Mouse (Mus musculus) liver, postnatal 0 days (tissue): ENCODE results near the gene Trmu.
"Not testable (repeated sequence)": the region's sequence is repeated elsewhere in the genome, so short reads cannot be mapped to it uniquely, and the experiment has no call there.

Experiments used
- CTCF ChIP-seq: sonication (generic); IDR thresholded peaks from 2 replicates; pipeline ENCODE4 v1.5.1; 2016; ENCODE audit warnings: antibody characterized with exemption, low read depth
- EP300 ChIP-seq: IDR thresholded peaks from 2 replicates; pipeline ENCODE4 v1.6.1; 2016; ENCODE audit warnings: antibody characterized with exemption, low read depth, mild to moderate bottlenecking

DNA sequence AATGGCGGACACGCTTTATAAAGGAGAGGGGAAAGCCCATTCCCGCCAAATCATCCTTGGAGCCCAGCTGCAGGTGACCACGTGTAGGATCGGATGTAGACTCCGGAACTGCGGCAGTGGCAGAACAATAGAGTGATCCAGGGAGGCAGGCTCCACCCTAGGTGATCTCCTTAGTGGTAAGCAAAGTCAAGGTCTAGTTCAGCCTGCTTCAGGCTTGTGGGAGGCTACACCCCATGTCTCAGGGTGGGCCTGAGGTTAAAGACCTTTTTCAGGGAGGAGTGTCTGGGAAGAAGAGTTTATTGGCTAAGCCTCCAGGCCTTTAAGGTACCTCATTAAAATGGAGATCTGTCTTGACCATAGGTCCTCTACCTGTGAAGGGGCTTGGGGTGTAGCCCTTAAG, 13.2 kb upstream of the Trmu start:
- not testable (repeated sequence) for TF ChIP-seq CTCF, EP300
